Mouse (Mus musculus) lung, postnatal 4 days (tissue): Measurements from ENCODE around the gene Polr1e.
"Not testable (repeated sequence)": the region's sequence is repeated elsewhere in the genome, so short reads cannot be mapped to it uniquely, and the experiment has no call there.

Experiments
- DNase-seq, 2 experiments: peaks; one replicate each; pipeline ENCODE4 v3.0.0; 2021

Gene Polr1e

GRCm38 (mm10) chr4:45063836-45064235, 45.5 kb downstream of the Polr1e start:
- not testable (repeated sequence) for DNase-seq

- DNase-seq: no peak
Measured at GRCm38 (mm10) chr4:45064577-45064976, 46.2 kb downstream of the Polr1e start.

- DNase-seq: no peak
Measured at GRCm38 (mm10) chr4:45066036-45066730, 47.8 kb downstream of the Polr1e start.

- no peak for DNase-seq
Measured at GRCm38 (mm10) chr4:45067742-45068141, 49.4 kb downstream of the Polr1e start.

- DNase-seq: no peak
Measured at GRCm38 (mm10) chr4:45072261-45072973, 54.0 kb downstream of the Polr1e start.

GRCm38 (mm10) chr4:45073544-45073943, 55.2 kb downstream of the Polr1e start:
- DNase-seq: no peak

- not testable (repeated sequence) for DNase-seq
Measured at GRCm38 (mm10) chr4:45081041-45081440, 62.7 kb downstream of the Polr1e start.

GRCm38 (mm10) chr4:45082951-45083350, 64.6 kb downstream of the Polr1e start:
- DNase-seq: no peak

GRCm38 (mm10) chr4:45083487-45083886, 65.1 kb downstream of the Polr1e start:
- DNase-seq: no peak

GRCm38 (mm10) chr4:45084021-45084894, 65.9 kb downstream of the Polr1e start, which contains the start of gene Fbxo10:
Fbxo10 (minus strand) TSS chr4:45084604.
- peak; percentile 95 to 97 for DNase-seq

- DNase-seq: no peak
Measured at GRCm38 (mm10) chr4:45084895-45085290, 66.5 kb downstream of the Polr1e start.
